Mouse (Mus musculus) urinary bladder, postnatal 36 days (tissue): ENCODE data around the gene Dmrta2.

Experiments used
- DNase-seq, 2 experiments: peaks; one replicate each; pipeline ENCODE4 v3.0.0; 2022; ENCODE audit warnings: low spot score in 2 of 2, mixed read lengths in 1 of 2

The Dmrta2 gene

DNA sequence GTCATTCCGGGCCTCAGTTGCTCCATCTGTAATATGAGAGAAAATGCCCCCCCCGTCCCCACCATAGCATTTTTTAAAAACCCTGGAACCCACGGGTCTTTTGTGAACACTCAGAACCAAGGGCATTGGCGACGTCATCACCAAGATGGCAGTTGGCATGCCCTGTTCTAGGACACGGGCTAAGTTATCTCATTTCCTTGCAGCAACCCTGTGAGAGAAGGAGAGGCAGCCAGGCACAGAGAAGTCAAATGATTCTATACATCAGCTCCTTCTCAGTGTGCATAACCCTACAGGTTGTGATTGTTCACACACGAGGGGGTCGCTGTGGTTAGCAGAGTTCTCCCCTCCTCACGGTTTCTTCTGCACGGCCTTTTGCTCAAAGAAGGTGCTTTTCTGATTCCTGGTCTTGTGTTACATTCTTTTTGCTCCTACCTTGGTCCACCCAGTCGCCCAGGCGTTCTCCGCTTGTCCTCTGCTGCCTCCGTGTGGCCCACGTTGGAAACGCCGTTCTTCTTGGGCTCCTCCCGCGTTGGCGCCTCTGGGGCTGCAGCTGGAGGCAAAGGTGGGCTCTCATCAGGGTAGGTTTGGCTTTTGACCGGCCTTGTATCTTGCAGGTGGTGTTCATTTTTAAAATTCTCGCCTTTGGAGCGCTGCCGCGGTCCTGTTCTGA lies 44.2 kb downstream of the Dmrta2 start:
- peak; percentile 68 to 69 for DNase-seq

DNA sequence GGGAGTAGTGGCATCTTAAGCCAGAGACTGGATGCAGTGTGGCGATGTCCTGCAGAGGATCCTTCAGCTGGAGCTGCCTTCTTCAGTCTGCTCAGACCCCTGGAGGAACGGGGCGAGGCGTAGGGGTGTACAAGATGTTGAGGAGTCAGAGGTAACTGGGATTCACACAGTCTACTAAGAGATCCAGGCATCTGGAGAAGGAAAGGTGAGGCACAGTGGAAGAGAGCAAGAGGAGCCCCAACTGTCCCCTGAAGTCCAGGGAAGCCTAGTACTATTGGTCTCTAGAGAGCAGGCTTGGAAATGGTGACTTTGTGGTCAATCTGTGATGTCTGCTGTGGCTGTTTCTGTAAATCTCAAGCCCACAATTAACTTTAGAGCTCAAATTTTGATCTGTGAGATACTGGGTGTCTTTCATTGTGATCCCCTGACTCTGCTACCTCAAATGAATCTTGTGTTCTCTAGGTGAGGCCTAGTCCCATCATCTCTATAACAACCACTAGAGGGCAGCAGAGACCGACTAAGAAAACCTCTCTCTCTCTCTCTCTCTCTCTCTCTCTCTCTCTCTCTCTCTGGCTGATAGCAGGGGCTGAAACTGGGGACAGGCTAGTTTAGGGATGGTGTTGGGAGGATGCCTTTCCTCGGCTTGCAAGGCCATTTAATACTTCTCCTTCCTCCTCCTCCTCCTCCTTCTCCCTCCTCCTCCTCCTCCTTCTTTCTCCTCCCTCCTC lies 50.8 kb downstream of the Dmrta2 start:
- DNase-seq = no peak

GRCm38 (mm10) chr4:110029446-110029845 lies 51.6 kb downstream of the Dmrta2 start:
- no peak for DNase-seq
